Comparison of ENCODE assay signal across 14 mouse cellular contexts in the genomic region with DNA sequence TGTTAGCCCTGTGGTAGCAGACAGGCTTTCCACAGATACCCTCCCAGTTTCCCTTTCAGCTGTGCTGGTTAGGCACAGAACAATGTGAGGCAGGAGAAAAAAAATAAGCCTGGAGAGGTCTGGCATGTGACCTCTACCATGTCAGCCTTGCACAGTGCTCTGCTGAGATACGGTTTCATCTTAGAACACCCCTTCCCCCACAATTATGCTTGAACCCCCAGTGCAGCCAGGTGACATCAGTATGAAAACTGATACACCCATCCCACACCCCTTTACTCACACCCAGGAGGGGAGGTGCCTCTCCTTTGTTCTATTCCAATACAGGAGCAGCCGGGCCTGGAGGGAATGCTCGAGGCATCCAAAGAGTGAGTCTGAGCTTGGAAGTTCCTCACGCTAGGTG.
A peak's percentile ranks its signal among the peaks of the same experiment; 100 is the strongest.
DNase-seq lines count a peak whose midpoint lies in the region; ATAC-seq and TF ChIP-seq lines count a peak whose summit lies in the region.
"Had no signal": no experiment of that assay in that cellular context is flagged by ENCODE, and none has a peak within 500 bp of the region (broad histone marks: within the 10 kb centered on the region; RNA-seq: fewer than 3 reads in every experiment).

No protein-coding gene starts in this region.

- no peaks in the 10 kb centered on the region for H3K36me3 ChIP-seq in heart, embryonic 12.5 days
- no peaks in the 10 kb centered on the region for H3K36me3 ChIP-seq in lung, embryonic 14.5 days (ENCODE audit: insufficient read depth)
- H3K36me3 ChIP-seq in ES-Bruce4 (ENCODE audit: control insufficient read depth, insufficient read depth, low read length, poor library complexity, severe bottlenecking): no peaks in the 10 kb centered on the region
- H3K36me3 ChIP-seq: hindbrain, embryonic 15.5 days had no signal

- no peak overlapping the region for H3K4me2 ChIP-seq in heart, embryonic 12.5 days
- H3K4me2 ChIP-seq in lung, embryonic 14.5 days: no peak overlapping the region
- H3K4me2 ChIP-seq: hindbrain, embryonic 15.5 days; liver, embryonic 11.5 days had no signal

- H3K9me3 ChIP-seq in heart, embryonic 12.5 days (replicated peaks): no peaks in the 10 kb centered on the region
- no peaks in the 10 kb centered on the region for H3K9me3 ChIP-seq in lung, embryonic 14.5 days (ENCODE audit: low read depth, low read length)
- no peaks in the 10 kb centered on the region for H3K9me3 ChIP-seq in ES-Bruce4 (replicated peaks; ENCODE audit: control insufficient read depth, insufficient read depth, low read length, poor library complexity, severe bottlenecking)
- H3K9me3 ChIP-seq: hindbrain, embryonic 15.5 days had no signal

- H3K27me3 ChIP-seq in heart, embryonic 12.5 days (replicated peaks): 0 out of 2 replicates have a peak, but pooled peaks cover 4% of the 10 kb centered on the region
- H3K27me3 ChIP-seq in lung, embryonic 14.5 days (ENCODE audit: insufficient read depth, low read length): no peaks in the 10 kb centered on the region
- no peaks in the 10 kb centered on the region for H3K27me3 ChIP-seq in ES-Bruce4 (ENCODE audit: control insufficient read depth, insufficient read depth, low read length, poor library complexity, severe bottlenecking)
- H3K27me3 ChIP-seq: hindbrain, embryonic 15.5 days had no signal

- TF ChIP-seq POLR2A in lung, adult 2 months (IDR thresholded peaks at IDR 0.05; ENCODE audit: borderline replicate concordance, extremely low read depth, low read depth, low read length): no peak
- TF ChIP-seq POLR2A in ES-Bruce4 (IDR thresholded peaks at IDR 0.05; ENCODE audit: insufficient read depth, low read length): no peak
- TF ChIP-seq POLR2A in bone marrow, adult 2 months (IDR thresholded peaks at IDR 0.05; ENCODE audit: borderline replicate concordance, control insufficient read depth, low read depth, low read length): no peak

- 0 out of 2 replicates have a peak, but pooled peaks have one; percentile 33 for TF ChIP-seq EP300 in ES-Bruce4 (IDR thresholded peaks at IDR 0.05; ENCODE audit: insufficient read depth, low read depth, low read length)

- no peak overlapping the region for H3K4me3 ChIP-seq in heart, embryonic 12.5 days
- H3K4me3 ChIP-seq in lung, embryonic 14.5 days (ENCODE audit: low read depth, low read length): no peak overlapping the region
- no peak overlapping the region for H3K4me3 ChIP-seq in lung, adult 2 months (replicated peaks; ENCODE audit: extremely low read depth, low read depth, low read length)
- no peak overlapping the region for H3K4me3 ChIP-seq in ES-Bruce4 (ENCODE audit: low read depth, low read length)
- H3K4me3 ChIP-seq in bone marrow, adult 2 months (replicated peaks; ENCODE audit: control insufficient read depth, low read depth, low read length): no peak overlapping the region
- H3K4me3 ChIP-seq: hindbrain, embryonic 15.5 days had no signal

- no peak for TF ChIP-seq CTCF in lung, embryonic 14.5 days (IDR thresholded peaks at IDR 0.05; ENCODE audit: low read depth)
- no peak for TF ChIP-seq CTCF in lung, adult 2 months (IDR thresholded peaks at IDR 0.05; ENCODE audit: insufficient read depth, low read length)
- no peak for TF ChIP-seq CTCF in ES-Bruce4 (IDR thresholded peaks at IDR 0.05; ENCODE audit: low read depth, low read length)
- no peak for TF ChIP-seq CTCF in bone marrow, adult 2 months (IDR thresholded peaks at IDR 0.05; ENCODE audit: control insufficient read depth, insufficient read depth, low read length)

- peaks cover 24% of the 10 kb centered on the region for H3K4me1 ChIP-seq in heart, embryonic 12.5 days (replicated peaks)
- peaks cover 7% of the 10 kb centered on the region; the same call in 1 of the 2 replicates for H3K4me1 ChIP-seq in lung, embryonic 14.5 days (ENCODE audit: insufficient read depth)
- peaks cover 3% of the 10 kb centered on the region; the same call in 1 of the 2 replicates for H3K4me1 ChIP-seq in lung, adult 2 months (ENCODE audit: control insufficient read depth, insufficient read depth, low read length)
- peaks cover 6% of the 10 kb centered on the region for H3K4me1 ChIP-seq in ES-Bruce4 (ENCODE audit: control insufficient read depth, insufficient read depth, low read length)
- H3K4me1 ChIP-seq in bone marrow, adult 2 months (ENCODE audit: control insufficient read depth, insufficient read depth, low read length): peaks cover 4% of the 10 kb centered on the region; the same call in 1 of the 2 replicates
- H3K4me1 ChIP-seq: hindbrain, embryonic 15.5 days had no signal

- ATAC-seq in heart, embryonic 12.5 days (ENCODE audit: insufficient number of reproducible peaks, low FRiP score): peak; percentile 20
- peak; percentile 45; the same call in 1 of the 2 replicates for ATAC-seq in lung, embryonic 14.5 days (ENCODE audit: insufficient read depth)
- ATAC-seq: lung, postnatal 0 days had no signal

- WGBS in heart, embryonic 12.5 days: 40% methylated on average over 4 of the region's 4 CpGs
- 39% methylated on average over 4 of the region's 4 CpGs for WGBS in lung, embryonic 14.5 days
- WGBS in lung, adult 2 months: 76% methylated on average over 4 of the region's 4 CpGs
- 77% methylated on average over 4 of the region's 4 CpGs for WGBS in bone marrow, adult 2 months

- no peak for DNase-seq in heart, postnatal 4 days
- no peak for DNase-seq in lung, embryonic 14.5 days
- no peak for DNase-seq in lung, adult 2 months
- no peak for DNase-seq in adrenal gland, postnatal 10 days
- no peak for DNase-seq in urinary bladder, adult 18-20 months (ENCODE audit: low spot score in 2 of 2)
- DNase-seq: cerebellum, adult 18-20 months; heart, adult 18-20 months; kidney, adult 2 months had no signal

- H3K9ac ChIP-seq in heart, embryonic 12.5 days: no peak overlapping the region
- H3K9ac ChIP-seq in lung, embryonic 14.5 days: no peak overlapping the region
- H3K9ac ChIP-seq in ES-Bruce4 (ENCODE audit: low read depth, poor library complexity, severe bottlenecking): no peak overlapping the region
- H3K9ac ChIP-seq: hindbrain, embryonic 15.5 days had no signal

- no peak overlapping the region for H3K27ac ChIP-seq in heart, embryonic 12.5 days (ENCODE audit: poor library complexity, severe bottlenecking)
- no peak overlapping the region for H3K27ac ChIP-seq in lung, embryonic 14.5 days (ENCODE audit: low read depth)
- no peak overlapping the region for H3K27ac ChIP-seq in ES-Bruce4 (ENCODE audit: insufficient read depth, low read length)
- peak overlapping the region; percentile 60; the same call in 1 of the 2 replicates for H3K27ac ChIP-seq in bone marrow, adult 2 months (ENCODE audit: control insufficient read depth, insufficient read depth, low read depth, low read length, poor library complexity)
- H3K27ac ChIP-seq: hindbrain, embryonic 15.5 days had no signal
